Mouse (Mus musculus) kidney, adult 18-20 months (tissue): ENCODE data around the gene Krtap11-1.

Experiments
- DNase-seq: peaks from one replicate; pipeline ENCODE4 v3.0.0; 2021

Krtap11-1 gene

GRCm38 (mm10) chr16:89571083-89571482, at the start of gene Krtap11-1:
TSS of gene Krtap11-1 (minus strand) at chr16:89571183.
- no peak for DNase-seq

DNA sequence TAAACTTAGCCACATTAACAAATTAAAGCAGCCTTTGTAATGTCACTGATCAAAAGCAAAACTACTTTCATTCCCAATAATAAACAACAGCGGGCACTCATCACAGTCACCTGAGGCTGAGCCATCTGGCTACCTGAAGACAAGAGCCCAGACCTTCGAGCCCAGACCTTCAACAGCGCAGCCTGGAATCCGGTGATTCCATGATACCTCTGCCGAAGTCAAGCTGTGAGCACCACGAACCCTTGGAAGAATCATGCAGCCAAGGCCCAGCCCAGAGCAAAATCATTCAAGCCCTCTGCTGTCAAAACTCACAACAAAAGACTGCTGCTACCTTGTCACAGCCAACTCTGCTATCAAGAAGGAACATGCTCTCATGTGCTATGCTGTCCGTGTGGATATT, 47.2 kb upstream of the Krtap11-1 start:
- DNase-seq, result no peak

DNA sequence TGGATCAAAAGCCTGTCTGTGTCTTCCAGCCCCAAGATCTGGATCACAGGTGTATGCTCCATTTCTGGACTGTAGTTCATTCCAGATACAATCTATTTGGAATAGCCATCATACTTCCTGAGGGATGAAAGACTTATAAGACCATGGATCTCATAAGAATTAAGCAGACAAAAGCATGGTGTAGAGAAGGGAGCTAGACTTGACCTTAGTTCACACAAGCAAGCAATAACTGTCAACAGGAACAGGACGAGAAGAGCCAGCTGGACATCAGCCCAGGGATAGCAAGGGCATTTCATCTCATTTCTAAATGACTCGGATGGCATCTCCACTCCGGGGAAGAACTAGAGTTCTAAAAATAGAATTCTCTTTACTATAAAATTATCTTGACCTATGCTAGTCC, 46.3 kb upstream of the Krtap11-1 start:
- DNase-seq, result no peak

DNA sequence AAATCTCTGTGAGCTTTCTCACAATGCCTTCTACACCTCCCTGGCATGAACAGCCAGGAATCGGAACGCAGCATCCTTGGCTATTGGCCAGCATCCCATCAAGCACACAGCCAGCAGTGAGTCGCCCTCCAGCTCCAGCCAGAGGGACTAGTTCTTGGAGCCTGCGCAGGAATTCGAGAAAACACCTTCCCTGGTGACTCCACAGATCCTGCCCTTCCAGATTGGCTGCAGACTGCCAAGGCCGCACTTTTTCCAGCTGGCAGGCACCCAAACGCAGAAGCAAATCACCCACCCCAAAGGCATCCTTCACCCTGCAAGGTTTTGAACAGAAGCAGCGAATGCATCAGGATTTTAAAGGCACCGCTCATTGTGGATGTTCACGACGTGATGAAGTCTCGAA, 42.7 kb upstream of the Krtap11-1 start:
- no peak for DNase-seq

DNA sequence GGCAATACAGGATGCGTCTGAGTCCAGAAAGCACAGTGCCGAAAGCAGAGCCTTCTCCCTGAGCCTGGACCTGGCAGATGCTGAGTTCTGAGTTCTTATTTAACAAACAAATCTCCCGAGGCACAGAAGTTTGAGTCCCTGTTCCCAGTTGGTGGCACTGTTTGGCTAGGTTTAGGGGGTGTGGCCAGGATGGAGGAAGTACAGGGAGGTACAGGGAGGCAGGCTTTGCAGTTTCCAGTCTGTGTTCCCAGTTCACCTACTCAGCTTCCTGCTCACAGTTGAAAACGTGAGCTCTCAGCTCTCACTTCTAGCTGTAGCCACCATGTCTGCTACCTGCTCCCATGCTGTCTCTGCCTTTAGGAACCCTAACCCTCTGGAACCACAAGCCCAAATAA, 37.8 kb upstream of the Krtap11-1 start:
- DNase-seq, result no peak

- DNase-seq, result no peak
Observed at GRCm38 (mm10) chr16:89608161-89608790, 37.3 kb upstream of the Krtap11-1 start.

DNA sequence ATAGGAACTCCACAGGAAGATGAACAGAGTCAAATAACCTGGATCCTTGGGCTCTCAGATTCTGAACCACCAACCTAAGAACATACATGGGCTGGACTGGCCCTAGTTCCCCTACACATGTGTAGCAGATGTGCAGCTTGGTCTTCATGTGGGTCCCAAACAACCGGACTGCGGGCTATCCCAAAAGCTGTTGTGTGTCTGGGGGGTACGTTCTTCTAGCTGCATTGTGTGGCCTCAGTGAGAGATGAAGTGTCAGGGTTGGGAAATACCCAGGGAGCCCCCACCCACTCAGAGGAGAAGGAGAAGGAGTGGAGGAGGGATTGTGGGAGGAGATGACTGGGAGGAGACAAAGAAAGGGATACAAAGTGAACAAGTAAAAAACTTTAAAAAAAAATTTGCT, 36.0 kb upstream of the Krtap11-1 start:
- DNase-seq, result no peak

- DNase-seq, result no peak
Observed at GRCm38 (mm10) chr16:89587209-89587608, 16.2 kb upstream of the Krtap11-1 start.

DNA sequence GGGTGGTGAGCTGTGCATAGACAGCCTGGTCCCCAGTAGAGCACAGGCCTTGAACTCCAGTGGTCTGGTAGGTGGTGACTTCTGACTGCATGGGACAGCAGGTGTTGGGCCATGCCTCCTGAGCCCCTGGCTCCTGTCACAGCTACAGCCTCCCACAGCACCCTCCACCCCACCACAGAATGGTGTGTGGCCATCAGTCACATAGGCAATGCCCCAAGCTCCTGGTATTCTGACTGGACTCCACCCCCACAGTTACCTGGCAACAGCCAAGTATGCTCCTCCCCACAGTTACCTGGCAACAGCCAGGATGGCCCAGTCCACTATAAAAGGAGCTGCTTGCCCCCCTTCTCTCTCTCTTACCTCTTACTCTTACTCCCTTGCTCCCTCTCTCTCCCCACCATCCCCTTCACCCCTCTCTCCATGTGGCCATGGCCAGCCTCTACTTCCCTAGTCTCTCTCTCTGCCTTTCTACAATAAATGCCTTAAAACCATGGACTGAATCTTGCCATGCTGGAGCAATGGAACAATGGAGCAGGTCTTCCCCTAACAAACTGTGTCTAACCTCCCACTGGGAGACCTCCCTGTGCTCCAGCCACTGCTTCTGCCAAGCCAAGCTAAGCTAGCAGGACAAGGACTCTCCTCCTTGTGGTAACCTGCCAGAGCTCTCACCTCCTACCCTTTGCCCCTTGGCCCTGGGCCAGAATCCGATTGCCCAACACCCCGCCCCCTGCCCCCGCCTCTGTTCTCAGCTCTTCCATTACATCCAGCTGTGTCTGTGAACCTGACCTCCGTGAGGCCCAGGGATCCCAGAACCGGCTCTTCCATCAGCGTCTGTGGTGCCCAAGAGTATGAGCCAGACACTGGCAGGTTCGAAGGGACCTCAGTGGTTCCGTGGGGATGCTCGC, 14.9 kb upstream of the Krtap11-1 start:
- DNase-seq, result peak; percentile 9

GRCm38 (mm10) chr16:89581658-89582057, 10.7 kb upstream of the Krtap11-1 start:
- DNase-seq, result no peak

- DNase-seq, result no peak
Observed at GRCm38 (mm10) chr16:89570516-89570915, 467 bp downstream of the Krtap11-1 start.

- DNase-seq, result no peak
Observed at GRCm38 (mm10) chr16:89569136-89569535, 1.8 kb downstream of the Krtap11-1 start.

GRCm38 (mm10) chr16:89568141-89568540, 2.8 kb downstream of the Krtap11-1 start:
- no peak for DNase-seq

DNA sequence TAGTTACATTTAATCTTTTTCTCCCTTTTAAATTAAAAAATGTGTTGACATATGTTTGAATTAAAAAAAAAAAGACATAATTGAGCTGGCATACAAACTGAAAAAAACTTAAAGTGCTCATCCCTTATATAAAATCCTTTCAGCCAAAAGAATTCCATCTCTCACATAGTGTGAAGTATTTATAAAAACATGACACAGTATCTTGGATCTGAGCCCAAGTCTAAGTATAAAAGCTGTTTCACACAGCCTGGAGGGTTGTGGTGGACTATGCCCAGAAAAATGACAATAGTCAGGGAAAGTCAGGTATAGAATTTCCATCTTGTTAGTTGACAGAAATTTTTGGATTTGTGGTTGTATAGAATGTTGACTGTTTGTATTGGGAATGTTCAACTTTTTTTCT, 20.7 kb downstream of the Krtap11-1 start:
- no peak for DNase-seq

DNA sequence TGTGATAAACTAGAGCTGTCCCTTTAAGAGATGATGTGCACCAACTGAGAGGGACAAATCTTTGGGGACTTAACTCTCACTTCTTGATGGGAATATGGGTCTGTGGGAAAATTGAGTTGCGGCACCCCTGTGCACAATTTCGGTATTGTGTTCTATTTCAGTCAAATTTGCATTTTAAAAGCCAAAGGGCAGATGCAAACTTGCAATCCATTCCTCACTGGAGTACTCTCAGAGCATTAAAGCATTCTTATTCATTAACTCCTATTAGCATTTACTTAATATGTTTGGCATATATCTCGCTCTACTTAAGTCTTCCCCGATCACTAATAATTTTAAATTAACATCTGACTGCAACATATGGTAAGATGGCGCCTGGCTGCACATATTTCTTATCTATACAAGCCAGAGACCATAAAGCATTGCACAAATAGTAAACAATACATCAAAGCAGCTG, 32.9 kb downstream of the Krtap11-1 start:
- DNase-seq, result no peak

DNA sequence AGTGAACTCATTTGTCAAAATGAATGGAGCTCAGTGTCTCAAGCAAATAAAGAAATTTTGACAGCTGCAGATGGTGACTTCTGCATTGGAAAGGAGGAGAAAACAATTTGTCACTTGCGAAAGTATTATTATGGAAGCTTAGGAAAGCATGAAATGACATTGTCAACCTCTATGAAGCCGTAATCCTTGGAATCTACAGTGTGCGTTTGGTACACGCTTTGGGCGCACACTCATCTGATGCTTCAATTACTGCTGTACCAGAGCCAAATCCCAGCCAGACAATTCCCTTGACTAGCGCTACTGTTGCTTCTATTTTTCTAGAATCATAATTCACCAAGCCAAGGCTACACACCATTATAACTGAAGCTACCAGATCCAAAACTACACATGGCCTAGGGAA, 33.6 kb downstream of the Krtap11-1 start:
- no peak for DNase-seq

GRCm38 (mm10) chr16:89530547-89530946, 40.4 kb downstream of the Krtap11-1 start:
- DNase-seq, result no peak

DNA sequence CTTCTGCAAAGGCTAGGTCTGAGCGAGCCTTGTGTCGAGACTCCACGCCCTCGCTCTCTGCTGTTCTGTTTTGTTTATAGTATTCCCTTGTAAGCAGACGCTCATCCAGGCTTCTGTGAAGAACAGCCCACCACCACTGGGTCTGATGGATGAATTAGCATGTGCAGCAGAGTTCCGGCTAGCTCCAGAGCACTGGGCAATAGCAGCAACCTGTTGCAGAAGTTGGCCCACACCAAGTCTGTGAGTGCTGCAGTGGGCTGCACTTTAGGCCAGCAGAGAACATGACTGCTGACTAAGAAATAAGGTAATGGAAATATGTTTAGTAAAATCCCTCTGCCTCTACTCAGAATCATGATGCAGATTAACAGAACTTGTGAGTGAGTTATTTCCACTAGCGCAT, 41.1 kb downstream of the Krtap11-1 start:
- no peak for DNase-seq

GRCm38 (mm10) chr16:89528380-89528779, 42.6 kb downstream of the Krtap11-1 start:
- DNase-seq, result no peak

DNA sequence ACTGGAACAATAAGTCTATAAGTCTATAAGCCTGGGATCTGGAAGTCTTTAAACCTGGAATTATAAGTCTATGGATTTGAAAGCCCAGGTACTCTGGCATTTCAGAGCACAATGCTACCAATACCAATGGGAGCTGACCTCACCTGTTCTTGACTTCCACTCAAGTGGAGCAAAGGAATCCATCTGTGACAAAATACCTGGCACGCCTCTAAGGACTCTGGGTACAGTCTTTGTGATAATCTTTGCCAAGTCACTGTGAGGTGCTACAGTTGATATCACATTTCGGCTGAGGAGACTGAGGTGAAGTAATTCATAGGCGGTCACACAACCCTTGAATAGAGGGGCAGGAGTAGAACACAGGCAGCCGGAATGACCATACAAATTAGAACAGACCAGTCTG, 50.0 kb downstream of the Krtap11-1 start:
- DNase-seq, result no peak

DNA sequence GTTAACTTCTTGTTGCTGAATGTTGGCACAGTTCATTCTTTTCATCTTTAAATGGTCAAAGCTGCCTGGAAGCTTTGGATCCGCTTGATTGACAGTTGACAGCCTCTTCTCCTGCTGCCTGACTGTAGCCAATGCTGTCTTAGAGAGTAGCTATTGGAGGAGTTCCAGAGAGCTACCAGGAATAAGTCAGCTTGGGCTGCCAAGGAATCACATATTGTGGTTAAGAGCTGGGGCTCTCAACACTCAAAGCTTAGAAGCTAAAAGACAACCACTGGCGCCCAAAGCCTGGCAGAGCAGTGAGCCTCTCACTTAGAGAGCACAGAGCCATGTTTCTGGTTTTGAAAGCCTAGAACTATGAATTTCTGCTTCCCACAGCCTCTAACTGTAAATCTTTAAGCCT, 50.4 kb downstream of the Krtap11-1 start:
- no peak for DNase-seq
